Mouse (Mus musculus): Measurements from ENCODE around the gene BC034090. TPM values are rescaled to one million over a fixed set of nuclear protein-coding genes. Genes with fewer than 3 reads are reported as not detected.

BC034090 gene
- polyA plus RNA-seq, 1 experiment, result 4.9 TPM

DNA sequence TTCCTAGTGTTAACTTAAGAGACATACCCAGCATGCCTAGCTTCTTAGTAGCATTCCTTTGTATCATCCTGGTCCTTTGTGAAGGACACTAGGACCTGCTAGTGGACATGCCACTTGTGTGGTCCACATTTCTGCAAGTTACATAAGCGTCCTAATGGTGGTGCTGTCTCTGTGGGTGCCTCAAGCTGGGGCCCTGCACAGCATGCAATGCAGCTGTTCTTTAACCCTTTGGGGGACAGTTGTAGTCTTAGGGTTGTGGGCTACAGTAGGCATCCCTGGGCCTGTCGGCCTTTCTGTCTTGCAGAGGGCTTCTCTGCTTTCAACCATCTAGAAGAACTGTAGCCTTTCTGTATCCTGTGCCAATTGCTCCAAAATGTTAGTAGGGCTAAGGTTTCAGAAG, 43.3 kb downstream of the BC034090 start:
- no peak overlapping the region for H3K4me3 ChIP-seq (ENCODE audit: insufficient read depth, poor library complexity, severe bottlenecking)
- no peak overlapping the region for H3ac ChIP-seq (ENCODE audit: control insufficient read depth, insufficient read length, low read depth)
- H3K79me2 ChIP-seq (ENCODE audit: control insufficient read depth, insufficient read depth), result no peaks in the 10 kb centered on the region
- no peaks in the 10 kb centered on the region for H3K79me3 ChIP-seq (ENCODE audit: low read depth)
- TF ChIP-seq MYOD1 (IDR thresholded peaks at IDR 0.05; ENCODE audit: control insufficient read depth, insufficient read length, low read depth), result no peak
- no peak for TF ChIP-seq MYOG (IDR thresholded peaks at IDR 0.05; ENCODE audit: control insufficient read depth, extremely low read depth, insufficient read length)
- TF ChIP-seq FOSL1 (IDR thresholded peaks at IDR 0.05; ENCODE audit: insufficient read depth, low read length, poor library complexity, severe bottlenecking), result no peak
- no peak for TF ChIP-seq CTCF (IDR thresholded peaks at IDR 0.05; ENCODE audit: control insufficient read depth, insufficient read depth, insufficient read length)
- no peak for TF ChIP-seq CEBPB (IDR thresholded peaks at IDR 0.05; ENCODE audit: low read depth)
- no peak for TF ChIP-seq MAX (IDR thresholded peaks at IDR 0.05)
- TF ChIP-seq USF1 (IDR thresholded peaks at IDR 0.05; ENCODE audit: low read depth), result no peak
- no peaks in the 10 kb centered on the region for H3K36me3 ChIP-seq (ENCODE audit: control insufficient read depth, insufficient read depth)
- no peaks in the 10 kb centered on the region for H3K27me3 ChIP-seq (ENCODE audit: control insufficient read depth, insufficient read depth, insufficient read length)

GRCm38 (mm10) chr1:155199522-155199921, 44.7 kb downstream of the BC034090 start:
- no peak for TF ChIP-seq CEBPB (IDR thresholded peaks at IDR 0.05; ENCODE audit: low read depth)
- no peak for TF ChIP-seq FOSL1 (IDR thresholded peaks at IDR 0.05; ENCODE audit: insufficient read depth, low read length, poor library complexity, severe bottlenecking)
- no peak for TF ChIP-seq USF1 (IDR thresholded peaks at IDR 0.05; ENCODE audit: low read depth)
- no peak for TF ChIP-seq MYOD1 (IDR thresholded peaks at IDR 0.05; ENCODE audit: control insufficient read depth, insufficient read length, low read depth)
- no peak for TF ChIP-seq MYOG (IDR thresholded peaks at IDR 0.05; ENCODE audit: control insufficient read depth, extremely low read depth, insufficient read length)
- TF ChIP-seq CTCF (IDR thresholded peaks at IDR 0.05; ENCODE audit: control insufficient read depth, insufficient read depth, insufficient read length), result no peak
- TF ChIP-seq MAX (IDR thresholded peaks at IDR 0.05), result no peak
- no peaks in the 10 kb centered on the region for H3K79me3 ChIP-seq (ENCODE audit: low read depth)
- H3K36me3 ChIP-seq (ENCODE audit: control insufficient read depth, insufficient read depth), result no peaks in the 10 kb centered on the region
- no peaks in the 10 kb centered on the region for H3K79me2 ChIP-seq (ENCODE audit: control insufficient read depth, insufficient read depth)
- H3K4me3 ChIP-seq (ENCODE audit: insufficient read depth, poor library complexity, severe bottlenecking), result no peak overlapping the region
- H3K27me3 ChIP-seq (ENCODE audit: control insufficient read depth, insufficient read depth, insufficient read length), result no peaks in the 10 kb centered on the region
- H3ac ChIP-seq (ENCODE audit: control insufficient read depth, insufficient read length, low read depth), result no peak overlapping the region

- Histone ChIP-seq H3K36me3 (ENCODE audit: control insufficient read depth, insufficient read depth) (no peaks in the 10 kb centered on the region), H3K79me2 (ENCODE audit: control insufficient read depth, insufficient read depth) (no peaks in the 10 kb centered on the region), H3K4me3 (ENCODE audit: insufficient read depth, poor library complexity, severe bottlenecking) (no peak overlapping the region), H3K79me3 (ENCODE audit: low read depth) (no peaks in the 10 kb centered on the region), H3K27me3 (ENCODE audit: control insufficient read depth, insufficient read depth, insufficient read length) (no peaks in the 10 kb centered on the region), H3ac (ENCODE audit: control insufficient read depth, insufficient read length, low read depth) (no peak overlapping the region)
- TF ChIP-seq CTCF (IDR thresholded peaks at IDR 0.05; ENCODE audit: control insufficient read depth, insufficient read depth, insufficient read length), result no peak
- TF ChIP-seq USF1 (IDR thresholded peaks at IDR 0.05; ENCODE audit: low read depth), result no peak
- no peak for TF ChIP-seq MYOD1 (IDR thresholded peaks at IDR 0.05; ENCODE audit: control insufficient read depth, insufficient read length, low read depth)
- TF ChIP-seq FOSL1 (IDR thresholded peaks at IDR 0.05; ENCODE audit: insufficient read depth, low read length, poor library complexity, severe bottlenecking), result no peak
- no peak for TF ChIP-seq MYOG (IDR thresholded peaks at IDR 0.05; ENCODE audit: control insufficient read depth, extremely low read depth, insufficient read length)
- no peak for TF ChIP-seq CEBPB (IDR thresholded peaks at IDR 0.05; ENCODE audit: low read depth)
- no peak for TF ChIP-seq MAX (IDR thresholded peaks at IDR 0.05)
Observed at GRCm38 (mm10) chr1:155196691-155197090, 47.6 kb downstream of the BC034090 start.

GRCm38 (mm10) chr1:155192805-155193368, 51.4 kb downstream of the BC034090 start:
- no peaks in the 10 kb centered on the region for H3K79me3 ChIP-seq (ENCODE audit: low read depth)
- H3K79me2 ChIP-seq (ENCODE audit: control insufficient read depth, insufficient read depth), result no peaks in the 10 kb centered on the region
- H3ac ChIP-seq (ENCODE audit: control insufficient read depth, insufficient read length, low read depth), result no peak overlapping the region
- H3K4me3 ChIP-seq (ENCODE audit: insufficient read depth, poor library complexity, severe bottlenecking), result no peak overlapping the region
- H3K36me3 ChIP-seq (ENCODE audit: control insufficient read depth, insufficient read depth), result peaks cover 14% of the 10 kb centered on the region
- no peaks in the 10 kb centered on the region for H3K27me3 ChIP-seq (ENCODE audit: control insufficient read depth, insufficient read depth, insufficient read length)
- TF ChIP-seq FOSL1 (IDR thresholded peaks at IDR 0.05; ENCODE audit: insufficient read depth, low read length, poor library complexity, severe bottlenecking) (no peak), MYOG (IDR thresholded peaks at IDR 0.05; ENCODE audit: control insufficient read depth, extremely low read depth, insufficient read length) (no peak), MYOD1 (IDR thresholded peaks at IDR 0.05; ENCODE audit: control insufficient read depth, insufficient read length, low read depth) (no peak), CEBPB (IDR thresholded peaks at IDR 0.05; ENCODE audit: low read depth) (no peak), CTCF (IDR thresholded peaks at IDR 0.05; ENCODE audit: control insufficient read depth, insufficient read depth, insufficient read length) (no peak)

DNA sequence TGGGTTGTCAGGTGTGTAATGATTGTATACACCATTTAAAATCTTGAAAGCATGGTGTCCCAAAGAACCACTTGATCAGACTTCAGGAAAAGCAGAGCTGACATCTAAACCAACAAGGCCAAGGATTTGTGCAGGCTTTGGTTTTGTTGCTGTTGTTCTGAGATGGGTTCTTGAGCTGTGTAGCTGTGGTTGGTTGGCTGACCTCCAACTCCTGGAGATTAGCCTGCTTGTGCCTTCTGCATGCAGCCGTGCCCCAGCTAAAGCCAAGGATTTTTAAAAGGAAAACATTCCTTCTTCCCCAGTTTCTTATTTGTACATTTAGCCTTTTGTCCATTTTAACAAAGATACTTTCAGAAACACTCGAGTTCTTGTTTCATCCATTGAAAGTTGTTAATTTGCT, 52.6 kb downstream of the BC034090 start:
- Histone ChIP-seq H3ac (ENCODE audit: control insufficient read depth, insufficient read length, low read depth) (no peak overlapping the region), H3K79me2 (ENCODE audit: control insufficient read depth, insufficient read depth) (no peaks in the 10 kb centered on the region), H3K4me3 (ENCODE audit: insufficient read depth, poor library complexity, severe bottlenecking) (no peak overlapping the region), H3K79me3 (ENCODE audit: low read depth) (no peaks in the 10 kb centered on the region), H3K36me3 (ENCODE audit: control insufficient read depth, insufficient read depth) (peaks cover 14% of the 10 kb centered on the region), H3K27me3 (ENCODE audit: control insufficient read depth, insufficient read depth, insufficient read length) (no peaks in the 10 kb centered on the region)
- TF ChIP-seq FOSL1 (IDR thresholded peaks at IDR 0.05; ENCODE audit: insufficient read depth, low read length, poor library complexity, severe bottlenecking) (no peak), CTCF (IDR thresholded peaks at IDR 0.05; ENCODE audit: control insufficient read depth, insufficient read depth, insufficient read length) (no peak)

GRCm38 (mm10) chr1:155191219-155191618, 53.0 kb downstream of the BC034090 start:
- Histone ChIP-seq H3K4me3 (ENCODE audit: insufficient read depth, poor library complexity, severe bottlenecking) (no peak overlapping the region), H3ac (ENCODE audit: control insufficient read depth, insufficient read length, low read depth) (no peak overlapping the region), H3K79me2 (ENCODE audit: control insufficient read depth, insufficient read depth) (no peaks in the 10 kb centered on the region), H3K27me3 (ENCODE audit: control insufficient read depth, insufficient read depth, insufficient read length) (no peaks in the 10 kb centered on the region), H3K79me3 (ENCODE audit: low read depth) (no peaks in the 10 kb centered on the region), H3K36me3 (ENCODE audit: control insufficient read depth, insufficient read depth) (peaks cover 14% of the 10 kb centered on the region)
- TF ChIP-seq MYOG (IDR thresholded peaks at IDR 0.05; ENCODE audit: control insufficient read depth, extremely low read depth, insufficient read length), result no peak

Data from C2C12 (cell line).